Mouse (Mus musculus): ENCODE measurements around the gene Gm49630.
"Not testable (repeated sequence)": the region's sequence is repeated elsewhere in the genome, so short reads cannot be mapped to it uniquely, and the experiment has no call there.

Gm49630 gene

DNA sequence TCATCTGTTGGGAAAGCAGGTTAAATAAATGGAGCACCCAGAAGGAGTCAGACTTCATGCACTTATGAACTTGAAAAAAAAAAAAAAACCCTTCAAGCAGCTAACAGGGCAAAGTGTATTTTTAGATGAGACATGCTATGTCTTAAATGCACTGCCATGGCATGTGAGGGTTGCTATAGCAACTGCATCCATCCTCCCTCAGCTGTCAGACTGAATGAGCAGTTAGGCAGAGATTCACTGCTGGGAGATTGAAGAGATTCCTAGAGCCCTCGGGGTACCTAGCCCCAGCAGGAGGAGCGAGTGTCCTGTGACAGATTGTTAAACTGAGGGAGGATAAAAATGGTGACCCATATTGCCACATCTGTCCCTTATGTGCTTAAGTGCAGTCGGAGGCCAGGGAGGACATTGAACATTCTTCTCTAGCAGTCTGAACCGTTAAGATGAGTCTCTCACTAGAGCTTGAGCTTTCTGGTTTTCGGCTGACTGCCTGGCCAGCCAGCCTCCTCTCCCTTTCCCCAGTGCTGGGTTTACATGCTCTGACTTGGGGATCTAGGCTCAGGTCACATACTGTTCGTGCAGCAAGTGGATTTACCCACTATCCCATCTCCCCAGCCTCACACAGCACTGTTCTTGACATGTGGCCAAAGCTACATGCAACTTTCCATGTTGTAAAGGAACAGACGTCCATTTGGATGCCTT is 5.0 kb downstream of the Gm49630 start:
- DNase-seq = not testable (repeated sequence)

GRCm38 (mm10) chr17:7366265-7366664 is 5.5 kb downstream of the Gm49630 start:
- not testable (repeated sequence) for DNase-seq

DNA sequence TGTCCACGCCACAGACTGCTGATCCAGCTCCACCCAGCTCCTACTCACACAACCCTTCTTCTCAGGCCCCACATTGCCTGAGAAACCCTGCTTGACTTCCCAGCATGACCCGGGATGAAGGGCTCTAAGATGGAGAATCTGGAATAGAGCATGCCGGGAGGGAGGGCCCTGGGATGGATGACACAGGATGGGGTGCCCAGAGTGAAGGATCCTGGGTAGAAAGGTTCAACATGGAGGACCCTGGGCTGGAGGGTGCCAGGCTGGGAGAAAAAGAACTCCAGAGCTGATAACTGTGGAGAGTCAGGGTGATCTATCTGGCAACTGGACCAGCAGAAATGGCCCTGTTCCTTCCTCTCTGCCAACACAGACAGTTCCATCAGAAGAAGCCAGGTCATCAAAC is 6.2 kb downstream of the Gm49630 start:
- not testable (repeated sequence) for DNase-seq

- not testable (repeated sequence) for DNase-seq
These were observed 10.9 kb downstream of the Gm49630 start for GRCm38 (mm10) chr17:7360749-7361465.

DNA sequence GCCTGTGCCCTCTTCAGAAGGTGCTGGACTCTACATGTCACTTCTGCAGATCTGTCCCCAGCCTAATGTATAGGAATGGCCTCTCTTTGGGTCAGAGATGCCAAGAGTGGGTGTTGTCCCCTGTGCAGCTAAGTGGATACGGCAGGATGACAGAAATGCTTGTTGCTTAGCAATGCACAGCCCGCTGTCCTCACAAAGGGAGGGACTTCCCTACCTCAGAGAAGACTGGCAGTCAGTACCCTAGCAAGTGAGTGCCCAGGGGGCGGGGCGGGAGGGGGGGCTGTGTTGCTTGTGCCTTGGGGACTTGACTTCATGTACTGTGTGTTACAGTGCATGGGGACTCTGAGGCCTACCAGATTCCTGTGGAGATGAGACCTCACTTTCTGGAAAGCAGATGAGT is 12.0 kb downstream of the Gm49630 start:
- DNase-seq = not testable (repeated sequence)

GRCm38 (mm10) chr17:7352596-7352995 is 19.2 kb downstream of the Gm49630 start, which contains the start of gene Ttll2:
Gene Ttll2, minus strand, starts transcription at chr17:7352696.
- not testable (repeated sequence) for DNase-seq

- not testable (repeated sequence) for DNase-seq
These were observed 23.0 kb downstream of the Gm49630 start for GRCm38 (mm10) chr17:7348765-7349164.

DNA sequence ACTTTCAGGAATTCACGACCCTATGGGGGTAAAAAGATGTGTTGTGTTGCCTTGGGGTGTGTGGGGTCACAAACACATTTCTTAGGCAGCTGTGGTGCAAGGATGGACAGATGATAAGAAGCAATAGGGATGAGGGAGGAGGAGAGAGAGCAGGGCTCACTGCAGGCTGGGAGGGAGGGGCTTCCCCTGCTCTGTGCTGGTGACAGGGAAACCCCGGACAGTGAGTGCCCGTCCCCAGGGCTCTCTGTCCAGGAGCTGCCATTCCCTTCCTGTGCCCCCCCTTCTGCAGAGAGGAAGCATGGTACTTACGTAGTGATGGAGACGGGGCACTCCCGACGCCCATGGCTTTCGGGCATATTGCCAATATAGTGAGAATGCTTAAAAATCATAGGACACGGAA is 34.4 kb downstream of the Gm49630 start:
- not testable (repeated sequence) for DNase-seq

DNA sequence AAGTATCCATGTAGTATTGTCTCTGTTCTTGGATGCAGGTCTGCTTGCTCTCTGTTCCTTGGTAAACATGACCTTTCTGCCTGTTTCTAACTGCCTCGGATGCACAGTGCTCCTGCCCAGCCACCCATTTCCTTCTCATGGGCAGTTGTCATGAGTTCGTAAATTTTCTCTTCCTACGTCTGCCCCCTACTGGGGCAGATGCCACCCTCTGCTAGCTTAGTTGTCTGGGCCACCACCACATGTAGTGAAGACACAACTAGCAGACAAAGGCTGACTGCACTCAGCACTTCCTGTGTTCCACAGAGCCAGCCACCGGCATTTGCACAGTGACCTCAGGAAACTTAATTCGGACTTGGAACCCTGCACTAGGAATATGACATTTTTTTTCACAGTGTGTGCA is 39.0 kb downstream of the Gm49630 start:
- not testable (repeated sequence) for DNase-seq

DNA sequence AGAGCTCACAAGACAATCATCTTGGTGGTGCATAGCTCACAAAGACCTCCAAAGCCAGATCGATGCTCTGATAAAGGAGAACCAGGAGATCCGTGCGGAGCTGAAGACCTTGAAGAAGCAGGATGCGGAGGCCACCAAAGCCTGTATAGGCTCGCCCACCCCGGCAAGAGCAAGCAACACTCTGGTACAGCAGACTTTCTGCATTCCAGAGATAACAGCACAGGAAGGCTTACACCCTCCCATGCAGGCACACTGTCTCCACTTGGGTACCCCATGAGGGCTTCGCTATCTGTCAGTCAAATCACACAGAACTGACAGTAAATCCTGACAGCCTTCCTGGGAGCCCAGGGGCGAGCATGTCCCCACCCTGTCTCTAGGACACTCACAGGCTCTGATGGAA is 45.4 kb downstream of the Gm49630 start:
- not testable (repeated sequence) for DNase-seq

GRCm38 (mm10) chr17:7324346-7324745 is 47.4 kb downstream of the Gm49630 start, which contains the start of gene Tcp10a:
Gene Tcp10a, plus strand, starts transcription at chr17:7324646.
- DNase-seq = not testable (repeated sequence)

GRCm38 (mm10) chr17:7319789-7320188 is 52.0 kb downstream of the Gm49630 start:
- DNase-seq = not testable (repeated sequence)

DNA sequence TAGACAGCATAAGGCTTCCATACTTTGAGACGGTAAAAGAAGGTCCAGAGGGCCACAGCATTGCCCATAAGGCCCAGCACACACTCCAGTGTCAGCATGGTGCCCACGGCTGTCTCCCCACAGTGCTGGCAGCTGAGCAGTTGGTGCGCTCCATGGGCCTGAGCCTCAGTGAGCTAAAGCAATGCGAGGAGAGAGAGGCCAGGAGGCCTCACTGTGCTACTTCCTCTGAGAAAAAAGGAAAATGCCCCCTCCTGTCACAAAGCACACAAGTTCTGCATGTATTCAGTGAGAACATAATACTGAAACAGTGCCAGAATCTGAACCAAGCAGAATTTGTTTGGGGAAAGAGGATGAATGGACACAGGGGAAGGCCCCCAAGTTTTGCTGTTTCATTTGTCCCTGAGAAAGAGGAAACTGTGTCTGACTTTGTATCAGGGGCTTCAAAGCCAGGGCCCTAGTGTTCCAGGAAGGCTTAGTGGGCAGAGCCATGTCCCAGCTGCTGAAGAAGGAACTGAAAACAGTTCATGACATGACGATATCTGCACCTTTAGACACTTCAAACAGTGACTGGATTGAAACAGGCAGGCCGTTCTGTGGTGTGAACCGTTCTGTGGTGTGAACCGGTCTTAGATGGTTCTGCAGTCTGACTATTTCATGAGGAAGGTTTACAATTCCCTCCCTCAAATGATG is 55.9 kb downstream of the Gm49630 start:
- DNase-seq = not testable (repeated sequence)

DNA sequence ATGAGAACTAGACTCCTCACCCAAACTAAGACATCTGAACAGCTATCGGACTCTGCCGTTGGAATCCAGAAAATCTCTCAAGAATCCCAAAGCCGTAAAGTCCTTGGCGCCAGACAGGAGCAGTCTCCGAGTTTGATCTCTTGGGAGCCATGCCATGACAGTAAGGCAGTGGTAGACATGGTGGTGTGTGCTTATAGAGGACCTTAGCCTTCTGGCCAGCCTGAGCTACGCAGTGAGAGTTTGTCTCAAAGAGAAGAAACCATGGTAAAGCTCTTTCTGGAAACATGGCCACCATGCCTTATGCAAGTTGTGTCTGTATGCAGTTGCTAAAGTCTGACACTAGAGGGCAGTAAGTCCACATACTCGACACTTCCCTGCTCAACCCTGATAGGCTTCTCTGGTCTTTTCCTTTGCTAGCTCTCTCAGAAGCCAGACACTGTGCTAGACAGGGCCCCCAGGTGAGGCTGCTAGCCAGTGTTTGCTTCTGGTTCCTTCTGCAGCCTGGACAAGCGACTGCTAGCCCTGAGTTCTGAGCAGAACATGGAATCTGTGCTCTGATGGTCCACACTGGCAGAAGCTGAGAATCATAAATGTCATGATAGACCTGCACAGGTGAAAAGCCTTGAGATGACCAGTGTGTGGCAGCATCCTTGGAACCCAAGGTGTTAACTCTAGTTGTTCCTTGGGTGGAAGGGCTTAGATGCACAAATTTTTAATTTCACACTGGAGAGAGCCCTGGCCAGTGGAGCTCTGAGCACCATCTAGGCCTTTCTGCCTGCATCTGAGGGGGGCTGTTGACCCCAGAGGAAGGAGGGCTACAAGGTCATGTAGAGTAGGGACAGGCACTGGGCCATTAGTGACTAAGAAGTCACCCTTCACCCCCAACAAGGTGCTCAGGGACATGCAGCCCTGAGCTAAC is 65.2 kb downstream of the Gm49630 start:
- DNase-seq = peak; percentile 29
